Mouse (Mus musculus) neural tube, embryonic 15.5 days (tissue): ENCODE data around the gene Sspo. TPM values are rescaled to one million over a fixed set of nuclear protein-coding genes. Genes with fewer than 3 reads are reported as not detected.

Experiments used
- ATAC-seq: fragments of 200-750 bp; cut with Nextera tagmentation; 2 replicates; pipeline ENCODE4 v1.8.0; 2017; ENCODE audit warnings: mild to moderate bottlenecking, moderate TSS enrichment, moderate library complexity; ENCODE audit not compliant: low FRiP score
- H3K27ac ChIP-seq: fragments of 300-500 bp; sonication (generic); replicated peaks from 2 replicates; pipeline ENCODE4 v1.5.1; 2015; ENCODE audit warnings: mild to moderate bottlenecking, inconsistent platforms
- H3K27me3 ChIP-seq: fragments of 300-500 bp; sonication (generic); replicated peaks from 2 replicates; pipeline ENCODE4 v1.6.1; 2015; ENCODE audit warnings: inconsistent platforms
- H3K36me3 ChIP-seq: fragments of 300-500 bp; sonication (generic); 2 replicates; pipeline ENCODE4 v1.6.1; 2015; ENCODE audit warnings: inconsistent platforms
- H3K4me1 ChIP-seq: fragments of 300-500 bp; sonication (generic); 2 replicates; pipeline ENCODE4 v1.6.1; 2015; ENCODE audit warnings: inconsistent platforms
- H3K4me2 ChIP-seq: fragments of 300-500 bp; sonication (generic); 2 replicates; pipeline ENCODE4 v1.6.1; 2015; ENCODE audit warnings: inconsistent platforms, mild to moderate bottlenecking, moderate library complexity
- H3K4me3 ChIP-seq: fragments of 300-500 bp; sonication (generic); replicated peaks from 2 replicates; pipeline ENCODE4 v1.5.1; 2015; ENCODE audit warnings: mild to moderate bottlenecking, inconsistent platforms
- H3K9ac ChIP-seq: fragments of 300-500 bp; sonication (generic); replicated peaks from 2 replicates; pipeline ENCODE4 v1.6.1; 2015; ENCODE audit warnings: mild to moderate bottlenecking, inconsistent platforms
- H3K9me3 ChIP-seq: fragments of 300-500 bp; sonication (generic); replicated peaks from 2 replicates; pipeline ENCODE4 v1.6.1; 2016; ENCODE audit warnings: inconsistent platforms
- WGBS: fragments of 180-500 bp; shearing (Covaris S2); methylation state at CpG from one replicate; pipeline ENCODE4 v1.1.7; 2015; ENCODE audit warnings: mixed read lengths; 5-methylcytosine and 5-hydroxymethylcytosine counted together
- polyA plus RNA-seq: library from polyadenylated mRNA; unstranded; fragments of >200 nt; fragmentation: Nextera tagmentation; extraction: Ambion mirVana; gene quantifications from 2 replicates; pipeline ENCODE4 v1.2.1, GENCODE M21; 2015

The Sspo gene
- polyA plus RNA-seq, 1 experiment from 2014 or later: 0.54 TPM

GRCm38 (mm10) chr6:48438475-48439125 is 9.4 kb upstream of the Sspo start:
- no peaks in the 10 kb centered on the region for H3K9me3 ChIP-seq
- ATAC-seq: 0 out of 2 replicates have a peak, but pooled peaks have one; percentile 10
- H3K36me3 ChIP-seq: peaks cover 34% of the 10 kb centered on the region
- no peak overlapping the region for H3K27ac ChIP-seq
- H3K9ac ChIP-seq: no peak overlapping the region
- peaks cover 41% of the 10 kb centered on the region for H3K27me3 ChIP-seq
- 22% methylated on average over 55 of the region's 55 CpGs for WGBS
- H3K4me1 ChIP-seq: peaks cover 39% of the 10 kb centered on the region
- H3K4me2 ChIP-seq: peak overlapping the region; percentile 39
- peak overlapping the region; percentile 18 for H3K4me3 ChIP-seq

- no peak overlapping the region for H3K27ac ChIP-seq
- no peak overlapping the region for H3K9ac ChIP-seq
- peaks cover 43% of the 10 kb centered on the region for H3K4me1 ChIP-seq
- H3K27me3 ChIP-seq: peaks cover 41% of the 10 kb centered on the region
- no peak overlapping the region for H3K4me3 ChIP-seq
- H3K36me3 ChIP-seq: peaks cover 34% of the 10 kb centered on the region
- no peaks in the 10 kb centered on the region for H3K9me3 ChIP-seq
- ATAC-seq: no peak
- no peak overlapping the region for H3K4me2 ChIP-seq
Measured at GRCm38 (mm10) chr6:48439654-48440053, 8.4 kb upstream of the Sspo start.

- no peak for ATAC-seq
- H3K4me3 ChIP-seq: no peak overlapping the region
- H3K4me2 ChIP-seq: no peak overlapping the region
- no peaks in the 10 kb centered on the region for H3K9me3 ChIP-seq
- H3K4me1 ChIP-seq: peaks cover 43% of the 10 kb centered on the region
- 47% methylated on average over 14 of the region's 14 CpGs for WGBS
- H3K36me3 ChIP-seq: peaks cover 34% of the 10 kb centered on the region
- no peak overlapping the region for H3K9ac ChIP-seq
- peaks cover 41% of the 10 kb centered on the region for H3K27me3 ChIP-seq
- no peak overlapping the region for H3K27ac ChIP-seq
Measured at GRCm38 (mm10) chr6:48440306-48441014, 7.6 kb upstream of the Sspo start.

DNA sequence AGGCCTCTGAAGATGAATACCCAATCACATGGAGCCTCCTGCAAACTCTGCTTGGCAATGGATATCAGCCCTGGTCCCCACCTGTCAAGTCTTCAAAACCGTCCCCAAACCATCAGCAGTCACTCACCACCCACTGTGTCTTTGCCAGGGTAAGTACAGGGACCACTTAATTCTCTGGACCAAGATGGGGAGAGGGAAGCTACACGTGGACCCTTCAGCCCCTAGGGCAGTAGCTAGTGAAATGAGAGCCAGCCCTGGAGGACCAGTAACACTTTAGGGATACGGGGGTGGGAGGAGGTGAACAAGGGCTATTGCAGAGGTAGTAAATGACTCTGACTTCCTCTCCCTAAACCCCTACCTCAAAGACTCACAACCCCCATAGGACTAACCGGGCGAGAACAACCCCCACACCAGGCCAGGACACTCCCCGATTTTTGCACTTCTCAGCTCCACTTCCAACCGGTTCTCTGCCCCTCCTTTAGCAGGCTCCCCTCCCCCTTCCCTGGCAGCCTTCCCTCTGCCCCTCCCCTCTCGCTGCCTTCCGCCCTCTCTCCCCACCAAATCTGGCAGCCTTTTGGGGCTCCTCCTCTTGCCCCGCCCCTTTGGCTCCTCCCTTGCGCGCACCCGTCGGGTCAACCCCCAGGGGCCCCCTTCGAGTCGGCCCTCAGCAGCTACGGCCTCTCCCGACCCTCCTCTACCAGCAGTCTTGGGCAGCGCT is 4.3 kb upstream of the Sspo start:
- Histone ChIP-seq H3K9me3 (no peaks in the 10 kb centered on the region), H3K27me3 (peaks cover 24% of the 10 kb centered on the region), H3K36me3 (peaks cover 20% of the 10 kb centered on the region), H3K27ac (peak overlapping the region; percentile 91), H3K4me1 (peaks cover 37% of the 10 kb centered on the region), H3K4me3 (peak overlapping the region; percentile 70), H3K9ac (peak overlapping the region; percentile 46), H3K4me2 (peak overlapping the region; percentile 91)
- under 1% methylated on average over 19 of the region's 19 CpGs for WGBS
- peak; percentile 82 for ATAC-seq

GRCm38 (mm10) chr6:48444310-48445180 is 3.5 kb upstream of the Sspo start:
- Histone ChIP-seq H3K36me3 (peaks cover 17% of the 10 kb centered on the region), H3K4me2 (peak overlapping the region; percentile 91), H3K4me1 (peaks cover 29% of the 10 kb centered on the region), H3K4me3 (peak overlapping the region; percentile 70), H3K27ac (peak overlapping the region; percentile 91), H3K9ac (peak overlapping the region; percentile 71), H3K27me3 (peaks cover 16% of the 10 kb centered on the region), H3K9me3 (no peaks in the 10 kb centered on the region)
- peak; percentile 76 for ATAC-seq
- WGBS: under 1% methylated on average over 31 of the region's 34 CpGs

DNA sequence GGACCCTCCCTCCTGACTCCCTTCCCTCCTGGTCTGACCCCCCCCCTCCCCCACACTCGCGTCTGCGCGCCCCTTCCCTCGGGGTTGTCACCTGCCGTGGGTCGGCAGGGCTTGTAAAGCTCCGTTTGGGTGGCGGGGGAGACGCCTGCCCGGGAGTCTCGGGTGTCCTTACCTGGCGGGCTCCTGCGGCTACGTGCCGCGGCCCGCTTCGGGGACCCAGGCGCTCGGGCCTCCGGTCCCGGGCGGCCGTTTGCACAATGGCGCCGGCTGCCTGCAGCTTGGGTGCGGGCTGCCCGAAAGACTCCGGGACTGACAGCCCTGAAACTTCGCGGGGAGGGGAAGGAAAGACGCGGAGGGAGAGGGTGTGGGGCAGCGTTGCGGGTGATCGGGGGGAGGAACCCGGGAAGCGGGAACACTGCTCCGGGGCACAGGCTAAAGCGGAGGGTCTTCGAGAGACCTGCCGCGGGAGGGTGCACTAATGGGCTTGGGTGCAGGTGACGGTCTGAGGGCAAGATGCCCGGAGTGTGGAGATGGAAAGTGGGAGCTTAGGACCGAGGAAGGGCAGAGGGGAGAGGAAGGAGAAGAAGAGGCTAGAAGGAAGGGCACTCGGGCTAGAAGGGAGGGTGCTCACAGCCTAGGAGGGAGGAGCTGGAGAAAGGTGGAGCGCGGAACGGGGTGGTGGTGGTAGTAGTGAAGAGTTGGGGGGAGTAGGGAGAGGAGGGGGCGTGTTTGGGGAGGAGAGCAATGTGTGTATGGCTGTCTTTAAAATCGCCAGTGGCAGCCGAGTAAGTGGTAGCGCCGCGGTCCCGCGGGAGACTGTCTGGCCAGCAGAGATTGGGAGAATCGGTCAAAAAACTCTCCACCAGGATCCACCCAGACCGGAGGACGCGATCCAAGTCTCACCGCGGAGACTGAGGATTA is 2.6 kb upstream of the Sspo start, which contains the start of gene Zfp467:
TSS of gene Zfp467 (minus strand) at position 645 of the 921 bp plus-strand sequence.
- H3K4me2 ChIP-seq: peak within 1 kb of the TSS; percentile 91
- peaks cover 23% of the 10 kb centered on the region for H3K4me1 ChIP-seq
- H3K9me3 ChIP-seq: no peaks in the 10 kb centered on the region
- peak within 1 kb of the TSS; percentile 91 for H3K27ac ChIP-seq
- peak within 1 kb of the TSS; percentile 71 for H3K9ac ChIP-seq
- H3K4me3 ChIP-seq: peak within 1 kb of the TSS; percentile 70
- ATAC-seq: peak; percentile 46
- H3K36me3 ChIP-seq: peaks cover 17% of the 10 kb centered on the region
- peaks cover 9% of the 10 kb centered on the region for H3K27me3 ChIP-seq
- under 1% methylated on average over 65 of the region's 65 CpGs for WGBS

- H3K27ac ChIP-seq: peak overlapping the region; percentile 91; the same call in 1 of the 2 replicates
- H3K4me1 ChIP-seq: peaks cover 20% of the 10 kb centered on the region
- peaks cover 12% of the 10 kb centered on the region for H3K36me3 ChIP-seq
- 39% methylated on average over 2 of the region's 3 CpGs for WGBS
- no peaks in the 10 kb centered on the region for H3K9me3 ChIP-seq
- peak overlapping the region; percentile 91 for H3K4me2 ChIP-seq
- peak overlapping the region; percentile 70 for H3K4me3 ChIP-seq
- no peak for ATAC-seq
- peak overlapping the region; percentile 71 for H3K9ac ChIP-seq
- H3K27me3 ChIP-seq: peaks cover 1% of the 10 kb centered on the region
Measured at GRCm38 (mm10) chr6:48446256-48446655, 1.8 kb upstream of the Sspo start.

GRCm38 (mm10) chr6:48446896-48447295 is 1.1 kb upstream of the Sspo start:
- H3K4me2 ChIP-seq: no peak overlapping the region
- no peak overlapping the region for H3K9ac ChIP-seq
- no peaks in the 10 kb centered on the region for H3K9me3 ChIP-seq
- H3K36me3 ChIP-seq: peaks cover 5% of the 10 kb centered on the region; the same call in 1 of the 2 replicates
- no peak overlapping the region for H3K4me3 ChIP-seq
- no peaks in the 10 kb centered on the region for H3K27me3 ChIP-seq
- WGBS: 88% methylated on average over 3 of the region's 3 CpGs
- H3K4me1 ChIP-seq: peaks cover 18% of the 10 kb centered on the region
- no peak overlapping the region for H3K27ac ChIP-seq
- no peak for ATAC-seq

- H3K36me3 ChIP-seq: no peaks in the 10 kb centered on the region
- no peak overlapping the region for H3K4me2 ChIP-seq
- no peak overlapping the region for H3K4me3 ChIP-seq
- H3K27ac ChIP-seq: no peak overlapping the region
- no peak overlapping the region for H3K9ac ChIP-seq
- H3K9me3 ChIP-seq: no peaks in the 10 kb centered on the region
- peaks cover 14% of the 10 kb centered on the region for H3K4me1 ChIP-seq
- 83% methylated on average over 7 of the region's 7 CpGs for WGBS
- ATAC-seq: no peak
- no peaks in the 10 kb centered on the region for H3K27me3 ChIP-seq
Measured at GRCm38 (mm10) chr6:48448527-48448926, 498 bp downstream of the Sspo start.

- H3K4me2 ChIP-seq: no peak overlapping the region
- no peak overlapping the region for H3K4me3 ChIP-seq
- H3K27ac ChIP-seq: no peak overlapping the region
- 74% methylated on average over 1 of the region's 1 CpGs for WGBS
- H3K27me3 ChIP-seq: no peaks in the 10 kb centered on the region
- no peaks in the 10 kb centered on the region for H3K9me3 ChIP-seq
- no peaks in the 10 kb centered on the region for H3K36me3 ChIP-seq
- H3K4me1 ChIP-seq: no peaks in the 10 kb centered on the region
- H3K9ac ChIP-seq: no peak overlapping the region
- no peak for ATAC-seq
Measured at GRCm38 (mm10) chr6:48452151-48452550, 4.1 kb downstream of the Sspo start.
